Mouse (Mus musculus): Measurements from ENCODE around the gene Ap2a1.
A peak's percentile ranks its signal among the peaks of the same experiment; 100 is the strongest.

Ap2a1 gene

DNA sequence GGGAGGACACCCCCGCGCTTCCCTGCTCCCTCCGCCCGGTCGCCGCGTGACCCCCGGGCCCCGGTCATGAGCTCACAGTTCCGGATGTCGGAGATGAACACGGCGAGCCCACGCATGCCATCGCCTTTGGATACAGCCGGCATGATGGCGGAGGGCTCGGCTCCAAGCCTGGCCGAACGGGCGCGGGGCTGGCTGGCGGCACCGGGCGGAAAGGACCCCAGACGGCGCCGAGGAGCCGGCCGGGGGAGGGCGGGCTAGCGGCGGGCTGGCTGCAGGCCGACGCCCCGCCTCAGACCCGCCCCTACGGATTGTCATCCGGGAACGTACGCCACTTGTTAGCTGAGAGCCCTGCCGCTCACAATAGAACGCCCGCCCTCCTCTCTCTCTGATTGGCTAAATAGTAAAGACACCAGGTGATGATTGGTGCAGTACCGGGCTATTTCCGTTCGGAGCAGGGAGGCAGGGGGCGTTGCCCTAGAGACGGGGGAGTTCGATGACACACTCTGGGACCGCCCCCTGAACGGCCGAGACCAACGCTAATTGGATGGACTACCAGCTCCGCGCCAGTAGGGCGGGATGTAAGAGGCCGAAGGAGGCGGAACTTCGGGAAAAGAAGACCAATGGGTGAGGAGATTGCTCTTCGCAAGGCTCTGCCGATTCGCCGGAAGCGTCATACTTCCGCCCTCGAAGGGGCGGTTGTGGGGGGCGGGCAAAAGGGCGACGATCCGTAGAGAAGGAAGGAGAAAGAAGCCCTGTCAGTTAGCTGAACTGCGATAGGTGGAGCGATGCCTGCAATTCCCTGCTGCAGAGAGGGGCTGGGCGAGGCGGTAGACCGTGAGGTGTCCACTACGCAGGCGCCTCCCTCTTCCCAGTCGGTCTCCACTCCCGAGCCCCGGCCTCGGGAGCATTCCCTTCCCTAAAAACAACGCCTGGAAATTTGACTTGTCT, at the start of gene Ap2a1:
Gene Ap2a1, minus strand, starts transcription at position 293 of the 948 bp plus-strand sequence.
- DNase-seq (ENCODE audit: low read depth, low spot score): peak; percentile 100

GRCm38 (mm10) chr7:44978300-44978699, 49.0 kb upstream of the Ap2a1 start:
- no peak for DNase-seq (ENCODE audit: low read depth, low spot score)

GRCm38 (mm10) chr7:44975117-44975419, 45.8 kb upstream of the Ap2a1 start:
- no peak for DNase-seq (ENCODE audit: low read depth, low spot score)

- peak; percentile 94 for DNase-seq (ENCODE audit: low read depth, low spot score)
Measured at GRCm38 (mm10) chr7:44974383-44975116, 45.3 kb upstream of the Ap2a1 start, which contains the start of gene Cpt1c. Gene Cpt1c (minus strand): TSS chr7:44974851.

GRCm38 (mm10) chr7:44973415-44974130, 44.3 kb upstream of the Ap2a1 start:
- no peak for DNase-seq (ENCODE audit: low read depth, low spot score)

DNA sequence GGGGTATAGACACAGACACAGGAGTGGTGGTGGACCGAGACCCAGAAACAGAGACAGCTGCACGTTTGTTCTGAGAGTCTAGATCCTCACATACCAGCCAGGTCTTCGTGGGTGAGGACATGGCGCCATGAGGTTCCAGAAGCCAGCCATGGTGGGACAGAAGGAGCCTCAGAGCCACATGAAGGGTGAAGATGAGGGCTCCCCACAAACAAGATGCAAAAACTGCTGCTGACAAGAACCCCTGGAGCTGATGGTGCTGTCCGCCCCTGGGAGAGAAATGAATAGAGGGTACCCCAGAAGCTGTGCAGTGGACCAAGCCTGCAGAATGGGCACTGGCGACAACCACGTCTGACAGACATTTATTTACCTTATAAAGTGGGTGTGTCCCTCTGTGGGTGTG, 41.8 kb upstream of the Ap2a1 start:
- no peak for DNase-seq (ENCODE audit: low read depth, low spot score)

- peak; percentile 97 for DNase-seq (ENCODE audit: low read depth, low spot score)
Measured at GRCm38 (mm10) chr7:44970231-44970691, 41.0 kb upstream of the Ap2a1 start.

GRCm38 (mm10) chr7:44966638-44967037, 37.3 kb upstream of the Ap2a1 start:
- DNase-seq (ENCODE audit: low read depth, low spot score): peak; percentile 71

- peak; percentile 59 for DNase-seq (ENCODE audit: low read depth, low spot score)
Measured at GRCm38 (mm10) chr7:44965975-44966374, 36.7 kb upstream of the Ap2a1 start.

DNA sequence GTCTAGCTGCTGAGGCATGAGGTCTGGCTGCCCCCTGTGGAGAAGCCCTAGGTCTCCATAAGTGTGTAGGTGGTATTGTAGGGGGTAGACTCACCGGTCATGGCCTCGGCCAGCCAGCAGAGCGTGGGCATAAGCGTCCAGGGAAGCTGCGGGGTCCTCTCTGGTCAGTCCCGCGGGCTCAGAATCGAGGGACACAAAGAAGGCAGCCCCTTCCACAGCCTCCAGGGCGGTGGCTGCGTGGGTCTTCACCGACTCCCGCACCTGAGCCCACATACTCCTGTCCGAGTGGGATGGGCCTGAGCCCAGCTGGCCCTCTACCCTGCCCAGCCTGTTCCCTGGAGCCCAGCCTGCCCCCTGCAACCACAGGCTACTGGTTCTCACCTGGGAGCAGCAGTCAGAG, 35.7 kb upstream of the Ap2a1 start:
- DNase-seq (ENCODE audit: low read depth, low spot score): no peak

- no peak for DNase-seq (ENCODE audit: low read depth, low spot score)
Measured at GRCm38 (mm10) chr7:44962831-44963230, 33.5 kb upstream of the Ap2a1 start.

DNA sequence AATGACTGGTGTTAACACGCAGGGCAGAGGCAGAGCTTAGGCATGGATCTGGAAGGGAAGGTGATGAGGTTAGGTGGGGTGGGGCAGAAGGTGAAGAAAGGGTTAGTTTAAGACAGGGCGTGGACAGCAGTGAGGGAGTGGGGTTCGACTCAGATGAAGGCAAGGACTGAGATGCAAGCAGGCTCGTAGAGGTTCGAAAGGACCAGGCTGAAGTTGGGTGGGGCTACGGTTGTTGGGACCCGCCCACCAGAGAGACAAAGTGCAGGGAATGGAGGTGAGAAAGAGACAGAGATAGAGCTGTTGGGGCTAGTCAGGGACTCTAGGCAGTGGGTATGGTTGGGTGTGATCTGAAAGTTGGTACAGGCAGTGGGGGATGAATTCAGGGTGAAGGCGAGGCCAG, 33.0 kb upstream of the Ap2a1 start:
- DNase-seq (ENCODE audit: low read depth, low spot score): peak; percentile 63

DNA sequence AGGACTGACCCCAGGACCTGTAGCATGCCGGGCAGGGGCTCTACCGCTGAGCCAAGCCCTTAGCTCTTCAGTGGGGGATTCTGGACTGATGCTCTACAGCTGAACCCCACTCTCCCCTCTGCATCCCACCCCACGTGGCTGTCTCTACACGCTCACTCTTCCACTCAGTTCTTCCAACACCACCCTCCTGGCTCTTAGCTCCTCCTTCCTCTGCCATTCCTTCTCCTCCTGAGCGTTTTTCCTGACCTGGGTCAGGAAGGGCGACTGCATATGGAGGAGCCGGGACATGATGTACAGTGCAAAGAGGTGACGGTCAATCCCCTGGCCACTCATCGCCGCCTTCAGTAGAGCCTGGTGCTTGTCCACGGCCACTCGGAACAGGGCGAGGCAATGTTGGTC, 31.2 kb upstream of the Ap2a1 start:
- DNase-seq (ENCODE audit: low read depth, low spot score): no peak

- no peak for DNase-seq (ENCODE audit: low read depth, low spot score)
Measured at GRCm38 (mm10) chr7:44959874-44960511, 30.7 kb upstream of the Ap2a1 start.

- no peak for DNase-seq (ENCODE audit: low read depth, low spot score)
Measured at GRCm38 (mm10) chr7:44959281-44959680, 30.0 kb upstream of the Ap2a1 start.

DNA sequence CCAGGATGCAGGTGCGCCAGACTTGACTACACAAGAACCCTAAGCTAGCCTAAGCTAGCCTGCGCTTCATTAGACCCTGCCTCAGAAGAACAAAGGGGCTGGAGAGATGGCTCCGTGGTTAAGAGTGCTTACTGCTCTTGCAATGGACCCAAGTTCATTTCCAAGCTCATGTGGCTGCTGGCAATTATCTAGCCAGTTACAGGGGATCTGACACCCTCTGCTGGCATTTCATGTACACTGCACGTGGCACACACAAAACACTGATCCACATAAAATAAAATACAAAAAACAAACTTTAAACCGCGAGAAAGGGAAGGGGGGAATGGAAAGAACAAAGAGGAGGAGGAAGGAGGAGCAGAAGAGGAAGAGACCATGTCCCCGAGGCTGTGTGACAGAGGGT, 28.9 kb upstream of the Ap2a1 start:
- peak; percentile 66 for DNase-seq (ENCODE audit: low read depth, low spot score)

- peak; percentile 16 for DNase-seq (ENCODE audit: low read depth, low spot score)
Measured at GRCm38 (mm10) chr7:44957183-44957835, 28.0 kb upstream of the Ap2a1 start.

GRCm38 (mm10) chr7:44956266-44956665, 27.0 kb upstream of the Ap2a1 start:
- no peak for DNase-seq (ENCODE audit: low read depth, low spot score)

DNA sequence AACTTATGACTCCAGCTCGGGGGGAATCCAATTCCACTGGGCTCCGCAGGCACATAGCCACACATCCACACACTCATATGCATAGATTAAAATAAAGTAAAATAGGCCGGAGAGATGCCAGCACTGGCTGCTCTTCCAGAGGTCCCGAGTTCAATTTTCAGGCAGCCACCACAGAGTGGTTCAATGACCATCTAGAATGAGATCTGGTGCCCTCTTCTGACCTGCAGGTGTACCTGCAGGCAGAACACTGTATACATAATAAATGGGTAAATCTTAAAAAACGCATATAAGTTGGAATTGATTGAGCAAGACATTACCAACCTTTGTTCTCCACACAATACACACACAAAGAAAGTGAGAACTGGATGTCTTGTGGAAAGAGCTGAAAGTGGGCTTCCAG, 26.3 kb upstream of the Ap2a1 start:
- DNase-seq (ENCODE audit: low read depth, low spot score): peak; percentile 48

GRCm38 (mm10) chr7:44954091-44954885, 25.0 kb upstream of the Ap2a1 start:
- no peak for DNase-seq (ENCODE audit: low read depth, low spot score)

Data from ES-CJ7 (cell line).